19 mouse cellular contexts compared by ENCODE assay signal in the genomic region with DNA sequence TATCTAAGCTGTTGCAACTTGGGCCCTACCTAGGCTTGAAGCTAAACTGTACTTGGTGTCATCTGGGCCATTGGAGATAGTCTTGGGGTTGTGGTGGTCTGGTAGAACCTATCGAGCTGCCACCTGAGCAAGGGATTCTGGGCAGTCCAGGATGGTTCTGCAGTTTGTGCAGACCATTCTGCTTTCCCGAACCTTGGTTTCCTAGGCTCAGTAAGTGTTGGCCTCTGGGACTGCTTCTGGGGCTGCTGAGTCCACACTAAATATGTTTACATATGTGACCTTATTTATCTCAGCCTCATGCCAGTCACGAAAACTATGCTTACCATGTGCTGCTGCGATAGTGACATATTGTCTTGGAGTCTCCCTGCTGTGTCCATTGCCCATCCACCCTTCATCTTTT.
A peak's percentile ranks its signal among the peaks of the same experiment; 100 is the strongest.
DNase-seq lines count a peak whose midpoint lies in the region; ATAC-seq lines count a peak whose summit lies in the region.
"Had no signal": no experiment of that assay in that cellular context is flagged by ENCODE, and none has a peak within 500 bp of the region (broad histone marks: within the 10 kb centered on the region; RNA-seq: fewer than 3 reads in every experiment).

No protein-coding gene starts in this region.

- no peaks in the 10 kb centered on the region for H3K27me3 ChIP-seq in neural tube, embryonic 11.5 days (ENCODE audit: control insufficient read depth, insufficient read depth, low read length)
- no peaks in the 10 kb centered on the region for H3K27me3 ChIP-seq in hindbrain, embryonic 16.5 days (replicated peaks; ENCODE audit: control insufficient read depth, insufficient read depth, low read length)
- H3K27me3 ChIP-seq in midbrain, embryonic 12.5 days, result no peaks in the 10 kb centered on the region
- no peaks in the 10 kb centered on the region for H3K27me3 ChIP-seq in neural tube, embryonic 14.5 days (ENCODE audit: control insufficient read depth, insufficient read depth, low read length)
- H3K27me3 ChIP-seq: embryonic facial prominence, embryonic 12.5 days; liver, embryonic 15.5 days had no signal

- no peak for ATAC-seq in neural tube, embryonic 11.5 days (ENCODE audit: insufficient read depth, low FRiP score, low TSS enrichment)
- no peak for ATAC-seq in hindbrain, embryonic 16.5 days
- no peak for ATAC-seq in midbrain, embryonic 12.5 days (ENCODE audit: low FRiP score, low read depth)
- no peak for ATAC-seq in neural tube, embryonic 14.5 days (ENCODE audit: low read depth)
- ATAC-seq: forebrain, embryonic 14.5 days had no signal

- no peak overlapping the region for H3K4me2 ChIP-seq in neural tube, embryonic 11.5 days (ENCODE audit: low read depth)
- no peak overlapping the region for H3K4me2 ChIP-seq in hindbrain, embryonic 16.5 days (ENCODE audit: low read length)
- no peak overlapping the region for H3K4me2 ChIP-seq in midbrain, embryonic 12.5 days (replicated peaks)
- no peak overlapping the region for H3K4me2 ChIP-seq in neural tube, embryonic 14.5 days (ENCODE audit: low read depth, low read length)
- H3K4me2 ChIP-seq: embryonic facial prominence, embryonic 12.5 days; liver, embryonic 15.5 days had no signal

- H3K4me1 ChIP-seq in neural tube, embryonic 11.5 days (ENCODE audit: control insufficient read depth, insufficient read depth, low read length), result peaks cover 13% of the 10 kb centered on the region
- H3K4me1 ChIP-seq in hindbrain, embryonic 16.5 days (ENCODE audit: control insufficient read depth, insufficient read depth, low read depth, low read length), result peaks cover 12% of the 10 kb centered on the region
- H3K4me1 ChIP-seq in midbrain, embryonic 12.5 days, result peaks cover 25% of the 10 kb centered on the region
- H3K4me1 ChIP-seq in neural tube, embryonic 14.5 days (ENCODE audit: control insufficient read depth, insufficient read depth, low read length), result peaks cover 32% of the 10 kb centered on the region
- H3K4me1 ChIP-seq: liver, embryonic 15.5 days had no signal

- H3K4me3 ChIP-seq in neural tube, embryonic 11.5 days (ENCODE audit: low read depth, low read length), result no peak overlapping the region
- H3K4me3 ChIP-seq in hindbrain, embryonic 16.5 days (ENCODE audit: low read length), result no peak overlapping the region
- no peak overlapping the region for H3K4me3 ChIP-seq in midbrain, embryonic 12.5 days
- no peak overlapping the region for H3K4me3 ChIP-seq in neural tube, embryonic 14.5 days (ENCODE audit: low read depth, low read length)
- H3K4me3 ChIP-seq: embryonic facial prominence, embryonic 12.5 days; erythroblast, embryonic 14.5 days; heart, adult 2 months; liver, embryonic 15.5 days had no signal

- 93% methylated on average over 4 of the region's 4 CpGs for WGBS in neural tube, embryonic 11.5 days
- 88% methylated on average over 4 of the region's 4 CpGs for WGBS in hindbrain, embryonic 16.5 days
- WGBS in midbrain, embryonic 12.5 days, result 89% methylated on average over 4 of the region's 4 CpGs
- 89% methylated on average over 4 of the region's 4 CpGs for WGBS in neural tube, embryonic 14.5 days

- no peak overlapping the region for H3K9ac ChIP-seq in neural tube, embryonic 11.5 days (ENCODE audit: low read length)
- H3K9ac ChIP-seq in hindbrain, embryonic 16.5 days (ENCODE audit: low read depth, low read length), result no peak overlapping the region
- no peak overlapping the region for H3K9ac ChIP-seq in midbrain, embryonic 12.5 days (replicated peaks)
- H3K9ac ChIP-seq in neural tube, embryonic 14.5 days (replicated peaks; ENCODE audit: low read depth, low read length), result no peak overlapping the region
- H3K9ac ChIP-seq: embryonic facial prominence, embryonic 12.5 days; liver, embryonic 15.5 days had no signal

- no peaks in the 10 kb centered on the region for H3K9me3 ChIP-seq in neural tube, embryonic 11.5 days (ENCODE audit: control insufficient read depth, low read length)
- H3K9me3 ChIP-seq in hindbrain, embryonic 16.5 days (ENCODE audit: control insufficient read depth, low read length), result no peaks in the 10 kb centered on the region
- H3K9me3 ChIP-seq in midbrain, embryonic 12.5 days, result no peaks in the 10 kb centered on the region
- no peaks in the 10 kb centered on the region for H3K9me3 ChIP-seq in neural tube, embryonic 14.5 days (ENCODE audit: control insufficient read depth, low read length)
- H3K9me3 ChIP-seq: embryonic facial prominence, embryonic 12.5 days; liver, embryonic 15.5 days had no signal

- no peaks in the 10 kb centered on the region; the same call in 1 of the 2 replicates for H3K36me3 ChIP-seq in neural tube, embryonic 11.5 days (ENCODE audit: control insufficient read depth, insufficient read depth, low read length)
- no peaks in the 10 kb centered on the region for H3K36me3 ChIP-seq in hindbrain, embryonic 16.5 days (ENCODE audit: control insufficient read depth, insufficient read depth, low read length)
- peaks cover 12% of the 10 kb centered on the region; the same call in 1 of the 2 replicates for H3K36me3 ChIP-seq in midbrain, embryonic 12.5 days
- no peaks in the 10 kb centered on the region for H3K36me3 ChIP-seq in neural tube, embryonic 14.5 days (ENCODE audit: control insufficient read depth, insufficient read depth, low read length)
- H3K36me3 ChIP-seq: liver, embryonic 15.5 days had no signal

- peak overlapping the region; percentile 77 for H3K27ac ChIP-seq in neural tube, embryonic 11.5 days (ENCODE audit: low read depth, low read length)
- peak overlapping the region; percentile 71 for H3K27ac ChIP-seq in hindbrain, embryonic 16.5 days (ENCODE audit: low read depth, low read length)
- H3K27ac ChIP-seq in midbrain, embryonic 12.5 days (replicated peaks), result peak overlapping the region; percentile 69
- H3K27ac ChIP-seq in neural tube, embryonic 14.5 days (ENCODE audit: low read depth, low read length), result peak overlapping the region; percentile 78
- H3K27ac ChIP-seq: embryonic facial prominence, embryonic 12.5 days; heart, adult 2 months; liver, embryonic 15.5 days had no signal

- DNase-seq in neural tube, embryonic 11.5 days (ENCODE audit: low spot score), result no peak
- DNase-seq in neural tube, embryonic 10.5 days (ENCODE audit: extremely low spot score, low spot score), result no peak
- no peak for DNase-seq in embryo, embryonic 10 days (ENCODE audit: low spot score)
- no peak for DNase-seq in spleen, postnatal 4 days (ENCODE audit: low spot score in 2 of 2)
- DNase-seq in spleen, postnatal 10 days (ENCODE audit: low spot score in 2 of 2), result no peak
- DNase-seq: B cell, adult 2 months; cerebellum, adult 9-10 months; gastrocnemius, postnatal 14 days; left cerebral cortex, postnatal 4 days; right cerebral cortex, postnatal 25 days; thymus, adult 2 months had no signal
